Mouse (Mus musculus): ENCODE measurements around the gene Pxylp1. TPM values are rescaled to one million over a fixed set of nuclear protein-coding genes. Genes with fewer than 3 reads are reported as not detected.

The Pxylp1 gene
- polyA plus RNA-seq, 1 experiment from 2014 or later: 2.1 TPM

DNA sequence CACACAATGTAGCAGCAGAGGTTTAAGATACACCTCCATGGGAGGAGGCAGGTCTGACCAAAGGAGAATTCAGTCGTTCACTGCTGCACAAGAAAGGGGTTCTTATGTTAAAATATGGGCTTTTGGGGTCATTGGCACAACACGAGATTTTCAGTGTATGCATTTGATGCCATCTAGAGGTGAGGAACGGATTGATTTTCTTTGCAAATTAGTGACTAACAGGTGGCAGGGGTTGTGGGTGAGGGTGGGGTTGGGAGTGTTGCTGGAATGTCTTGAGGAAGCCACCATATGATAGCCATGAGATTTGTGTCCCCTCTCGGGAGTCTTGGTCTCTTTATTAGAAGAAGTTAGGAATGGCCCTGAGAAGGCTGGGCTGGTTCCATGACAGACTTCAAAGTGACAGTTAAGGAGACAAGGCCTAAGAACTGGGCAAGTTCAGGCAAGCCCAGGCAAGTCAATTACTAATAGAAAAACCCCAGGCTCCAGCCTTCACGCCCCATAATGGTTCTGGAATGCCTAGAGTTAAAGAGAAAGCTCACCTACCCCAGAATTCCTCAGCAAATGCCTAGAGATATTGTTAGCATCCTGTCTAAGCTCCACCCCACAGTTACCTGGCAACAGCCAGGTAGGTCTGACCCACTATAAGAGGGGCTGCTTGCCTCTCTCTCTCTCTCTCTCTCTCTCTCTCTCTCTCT lies 92.2 kb downstream of the Pxylp1 start:
- no peaks in the 10 kb centered on the region for H3K27me3 ChIP-seq (replicated peaks)
- no peak overlapping the region for H3K27ac ChIP-seq
- no peak for ATAC-seq
- no peaks in the 10 kb centered on the region for H3K36me3 ChIP-seq
- no peak overlapping the region for H3K9ac ChIP-seq
- no peak overlapping the region for H3K4me3 ChIP-seq
- H3K4me1 ChIP-seq: peaks cover 6% of the 10 kb centered on the region; the same call in 1 of the 2 replicates
- 27% methylated on average over 5 of the region's 5 CpGs for WGBS (ENCODE audit: insufficient replicate concordance)
- H3K9me3 ChIP-seq (replicated peaks): no peaks in the 10 kb centered on the region
- no peak overlapping the region for H3K4me2 ChIP-seq

DNA sequence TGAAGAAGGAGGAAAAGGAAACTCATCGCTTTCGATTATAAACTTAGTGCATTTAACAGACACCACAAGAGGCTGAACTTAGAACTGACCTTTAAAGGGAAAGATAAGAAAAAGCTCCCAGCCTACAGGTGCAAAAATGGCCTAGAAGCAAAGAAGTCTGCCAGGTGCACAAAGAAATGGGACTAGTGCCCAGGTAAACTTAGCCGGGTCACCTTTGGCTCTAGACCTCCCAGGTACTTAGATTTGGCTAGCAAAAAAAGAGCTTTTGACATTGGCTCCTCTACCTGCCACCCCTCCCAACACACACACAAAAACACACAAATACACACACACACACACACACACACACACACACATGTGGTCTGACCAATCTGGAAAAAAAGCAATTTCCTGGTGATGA lies 95.2 kb downstream of the Pxylp1 start:
- no peaks in the 10 kb centered on the region for H3K9me3 ChIP-seq (replicated peaks)
- H3K4me2 ChIP-seq: no peak overlapping the region
- no peaks in the 10 kb centered on the region for H3K27me3 ChIP-seq (replicated peaks)
- H3K36me3 ChIP-seq: no peaks in the 10 kb centered on the region
- H3K27ac ChIP-seq: no peak overlapping the region
- H3K9ac ChIP-seq: no peak overlapping the region
- no peak overlapping the region for H3K4me3 ChIP-seq
- no peak for ATAC-seq
- peaks cover 9% of the 10 kb centered on the region; the same call in 1 of the 2 replicates for H3K4me1 ChIP-seq
- 82% methylated on average over 3 of the region's 3 CpGs for WGBS (ENCODE audit: insufficient replicate concordance)

DNA sequence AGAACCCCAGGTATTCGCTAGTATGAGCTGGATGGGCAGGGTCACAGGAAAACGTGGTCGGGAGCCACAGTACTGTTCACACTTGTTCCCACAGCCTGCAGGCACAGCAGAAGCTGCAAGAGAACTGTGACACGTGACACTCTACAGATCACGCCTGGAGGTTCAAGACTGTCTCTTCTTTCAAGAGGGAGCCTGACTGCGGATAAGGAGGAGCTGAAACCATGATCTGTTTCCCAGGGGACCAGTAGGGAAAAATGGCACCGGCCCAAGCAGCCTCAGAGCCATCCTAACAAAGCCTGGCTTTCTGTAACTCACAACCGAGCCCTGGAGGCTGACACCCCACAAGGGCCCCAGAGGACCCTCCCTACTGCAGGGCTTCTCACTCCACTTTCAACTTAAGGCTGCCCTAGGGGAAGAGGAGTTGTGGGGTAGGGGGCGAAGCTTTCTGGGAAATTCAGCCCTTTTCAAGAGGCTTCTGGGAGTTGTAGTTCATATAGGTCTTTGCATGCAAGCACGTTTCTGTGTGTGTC lies 97.0 kb downstream of the Pxylp1 start:
- peak overlapping the region; percentile 38 for H3K4me3 ChIP-seq
- H3K27me3 ChIP-seq (replicated peaks): no peaks in the 10 kb centered on the region
- H3K36me3 ChIP-seq: no peaks in the 10 kb centered on the region
- no peak overlapping the region for H3K27ac ChIP-seq
- no peaks in the 10 kb centered on the region for H3K9me3 ChIP-seq (replicated peaks)
- H3K4me1 ChIP-seq: peaks cover 9% of the 10 kb centered on the region; the same call in 1 of the 2 replicates
- WGBS (ENCODE audit: insufficient replicate concordance): 15% methylated on average over 9 of the region's 10 CpGs
- peak overlapping the region; percentile 60 for H3K4me2 ChIP-seq
- H3K9ac ChIP-seq: peak overlapping the region; percentile 40
- ATAC-seq: peak; percentile 49; the same call in 1 of the 2 replicates

DNA sequence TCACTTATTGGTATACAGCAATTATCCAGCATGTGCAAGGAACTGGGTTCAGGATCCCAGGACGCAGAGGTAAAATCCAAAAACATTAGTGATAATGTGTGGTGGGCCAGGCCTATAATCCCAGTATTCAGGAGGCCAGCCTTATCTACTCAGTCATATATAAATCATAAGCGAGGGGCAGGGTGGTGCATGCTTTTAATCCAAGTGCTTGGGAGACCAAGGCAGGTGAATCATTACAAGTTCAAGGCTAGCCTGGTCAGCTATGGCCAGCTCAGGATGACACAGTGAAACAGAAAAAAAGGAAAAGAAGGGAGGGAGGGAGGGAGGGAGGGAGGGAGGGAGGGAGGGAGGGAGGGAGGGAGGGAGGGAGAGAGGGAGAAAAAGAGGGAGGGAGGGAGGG lies 97.9 kb downstream of the Pxylp1 start:
- Histone ChIP-seq H3K9ac (no peak overlapping the region), H3K27ac (no peak overlapping the region), H3K36me3 (no peaks in the 10 kb centered on the region), H3K27me3 (replicated peaks) (no peaks in the 10 kb centered on the region), H3K4me2 (no peak overlapping the region), H3K9me3 (replicated peaks) (no peaks in the 10 kb centered on the region), H3K4me3 (no peak overlapping the region), H3K4me1 (peaks cover 9% of the 10 kb centered on the region; the same call in 1 of the 2 replicates)
- no peak for ATAC-seq
- whole genome bisulfite sequencing (ENCODE audit: insufficient replicate concordance): 70% methylated on average over 2 of the region's 2 CpGs

DNA sequence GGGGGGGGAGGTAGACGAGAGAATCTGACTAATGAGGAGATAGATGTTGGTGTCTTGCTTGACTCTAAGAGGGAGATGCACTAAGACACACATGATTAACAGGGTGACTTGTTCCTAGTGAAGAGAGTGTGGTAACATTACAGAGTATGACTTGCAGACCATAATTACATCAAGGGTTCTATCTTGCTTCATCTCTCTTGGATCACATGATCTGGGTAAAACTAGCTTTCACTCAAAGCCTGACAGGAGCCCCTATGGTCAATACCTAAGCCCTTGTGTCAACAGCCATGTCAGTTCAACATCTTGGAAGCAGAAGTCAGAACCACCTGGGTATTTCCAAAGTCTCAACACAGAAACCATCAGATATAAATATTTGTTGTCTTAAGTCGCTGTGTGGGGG lies 99.9 kb downstream of the Pxylp1 start:
- no peaks in the 10 kb centered on the region for H3K36me3 ChIP-seq
- ATAC-seq: no peak
- H3K9ac ChIP-seq: no peak overlapping the region
- no peak overlapping the region for H3K4me2 ChIP-seq
- H3K27ac ChIP-seq: no peak overlapping the region
- no peaks in the 10 kb centered on the region for H3K9me3 ChIP-seq (replicated peaks)
- 62% methylated on average over 2 of the region's 2 CpGs for WGBS (ENCODE audit: insufficient replicate concordance)
- peaks cover 9% of the 10 kb centered on the region; the same call in 1 of the 2 replicates for H3K4me1 ChIP-seq
- H3K27me3 ChIP-seq (replicated peaks): no peaks in the 10 kb centered on the region
- H3K4me3 ChIP-seq: no peak overlapping the region

DNA sequence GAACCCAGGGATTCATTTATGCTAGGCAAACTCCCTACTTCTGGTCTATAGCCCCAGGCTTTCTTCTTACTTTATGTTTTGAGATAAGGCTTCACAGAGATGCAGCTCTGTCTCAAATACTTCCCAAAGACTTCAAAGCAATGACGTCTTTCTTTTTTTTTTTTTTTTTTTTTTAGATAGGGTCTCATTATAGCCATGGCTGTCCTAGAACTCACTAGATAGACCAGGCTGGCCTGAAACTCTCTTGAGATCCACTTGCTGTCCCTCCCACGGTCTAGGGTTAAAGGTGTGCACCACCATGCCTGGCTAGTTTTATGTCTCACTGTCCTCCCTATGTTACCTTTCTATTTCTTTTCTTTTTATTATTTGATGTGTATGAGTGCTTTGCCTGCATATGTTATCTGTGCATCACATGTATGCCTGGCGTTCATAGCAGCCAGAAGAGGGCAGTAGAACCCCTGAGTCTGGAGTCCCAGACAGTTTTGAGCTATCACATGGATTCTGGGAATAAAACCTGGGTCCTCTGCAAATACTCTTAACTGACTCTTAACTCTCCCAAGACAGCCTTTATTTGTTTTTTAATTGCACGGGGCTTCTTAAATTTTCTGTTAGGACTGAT lies 102.0 kb downstream of the Pxylp1 start:
- WGBS (ENCODE audit: insufficient replicate concordance): 27% methylated on average over 4 of the region's 4 CpGs
- H3K36me3 ChIP-seq: no peaks in the 10 kb centered on the region
- no peak overlapping the region for H3K9ac ChIP-seq
- no peaks in the 10 kb centered on the region for H3K9me3 ChIP-seq (replicated peaks)
- no peak overlapping the region for H3K4me3 ChIP-seq
- no peak overlapping the region for H3K27ac ChIP-seq
- H3K4me2 ChIP-seq: no peak overlapping the region
- H3K27me3 ChIP-seq (replicated peaks): no peaks in the 10 kb centered on the region
- no peak for ATAC-seq
- H3K4me1 ChIP-seq: peaks cover 14% of the 10 kb centered on the region; the same call in 1 of the 2 replicates

DNA sequence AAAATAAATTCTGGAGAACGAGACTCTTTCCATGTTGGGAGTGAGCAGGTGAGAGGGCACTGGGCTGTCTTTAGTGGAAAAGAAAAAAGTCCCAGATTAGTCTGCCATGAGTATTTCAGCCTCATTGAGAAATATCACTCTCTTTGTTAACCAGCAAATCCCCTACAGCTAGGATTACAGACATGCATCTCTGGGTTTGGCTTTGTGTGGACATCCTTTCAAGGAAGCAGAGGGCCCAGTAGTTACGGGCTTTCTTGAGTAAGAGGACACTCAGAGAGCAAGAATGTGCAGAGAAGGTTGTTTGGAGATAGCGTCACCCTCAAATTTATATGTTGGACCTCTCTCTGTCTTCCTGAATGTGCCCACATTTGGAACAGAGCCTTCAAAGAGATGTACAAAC lies 102.6 kb downstream of the Pxylp1 start:
- no peak overlapping the region for H3K4me2 ChIP-seq
- H3K36me3 ChIP-seq: no peaks in the 10 kb centered on the region
- 61% methylated on average over 3 of the region's 3 CpGs for WGBS (ENCODE audit: insufficient replicate concordance)
- no peak overlapping the region for H3K9ac ChIP-seq
- no peaks in the 10 kb centered on the region for H3K27me3 ChIP-seq (replicated peaks)
- no peaks in the 10 kb centered on the region for H3K9me3 ChIP-seq (replicated peaks)
- ATAC-seq: no peak
- peaks cover 13% of the 10 kb centered on the region; the same call in 1 of the 2 replicates for H3K4me1 ChIP-seq
- H3K27ac ChIP-seq: no peak overlapping the region
- no peak overlapping the region for H3K4me3 ChIP-seq

DNA sequence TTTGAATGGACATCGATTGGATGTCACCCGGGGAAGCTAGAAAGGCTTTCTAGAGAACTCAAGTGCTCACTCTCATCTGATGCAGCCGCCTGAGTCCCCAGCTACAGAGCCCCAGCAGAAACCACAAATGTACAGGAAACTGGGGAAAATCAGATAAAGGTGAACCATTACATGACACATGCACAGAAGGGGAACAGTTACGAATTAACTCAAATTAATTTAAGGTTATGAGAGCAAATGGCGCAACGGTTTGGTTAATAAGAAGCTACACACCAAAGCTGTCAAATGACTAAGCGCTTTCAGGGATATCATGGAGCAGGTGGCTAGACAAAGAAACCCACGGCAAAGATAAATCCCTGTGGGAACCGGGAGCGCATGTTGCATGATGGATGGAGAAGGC lies 104.7 kb downstream of the Pxylp1 start:
- H3K4me2 ChIP-seq: no peak overlapping the region
- no peak overlapping the region for H3K9ac ChIP-seq
- H3K4me3 ChIP-seq: no peak overlapping the region
- WGBS (ENCODE audit: insufficient replicate concordance): 43% methylated on average over 10 of the region's 10 CpGs
- peaks cover 13% of the 10 kb centered on the region; the same call in 1 of the 2 replicates for H3K4me1 ChIP-seq
- ATAC-seq: no peak
- H3K9me3 ChIP-seq (replicated peaks): no peaks in the 10 kb centered on the region
- no peaks in the 10 kb centered on the region for H3K36me3 ChIP-seq
- no peak overlapping the region for H3K27ac ChIP-seq
- H3K27me3 ChIP-seq (replicated peaks): no peaks in the 10 kb centered on the region

DNA sequence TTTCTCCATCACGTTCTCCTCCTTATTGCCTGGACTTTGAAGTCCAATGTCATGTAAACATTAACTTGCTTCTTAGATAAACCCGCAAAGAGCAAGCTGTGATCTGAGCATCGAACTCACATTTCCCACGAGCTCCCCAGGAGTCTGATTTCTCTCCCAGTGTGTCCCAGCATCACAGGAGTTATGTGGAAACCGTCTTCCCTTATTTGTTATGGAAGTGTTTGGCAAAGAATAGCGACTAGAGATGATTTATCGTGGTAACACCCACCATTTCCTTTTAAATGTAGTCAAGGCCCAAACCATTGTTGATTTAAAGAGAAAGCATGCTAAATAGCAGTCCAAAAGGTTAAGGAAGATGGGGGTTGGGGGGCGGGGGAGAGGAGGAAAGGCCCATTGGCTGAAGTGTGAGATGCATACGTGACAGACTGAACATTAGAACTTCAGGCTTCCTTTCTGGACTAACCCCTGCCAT lies 106.6 kb downstream of the Pxylp1 start:
- Histone ChIP-seq H3K4me2 (no peak overlapping the region), H3K4me1 (peaks cover 13% of the 10 kb centered on the region; the same call in 1 of the 2 replicates), H3K9me3 (replicated peaks) (no peaks in the 10 kb centered on the region), H3K9ac (no peak overlapping the region), H3K27me3 (replicated peaks) (no peaks in the 10 kb centered on the region), H3K36me3 (no peaks in the 10 kb centered on the region), H3K27ac (no peak overlapping the region), H3K4me3 (no peak overlapping the region)
- no peak for ATAC-seq
- WGBS (ENCODE audit: insufficient replicate concordance): 44% methylated on average over 9 of the region's 9 CpGs

DNA sequence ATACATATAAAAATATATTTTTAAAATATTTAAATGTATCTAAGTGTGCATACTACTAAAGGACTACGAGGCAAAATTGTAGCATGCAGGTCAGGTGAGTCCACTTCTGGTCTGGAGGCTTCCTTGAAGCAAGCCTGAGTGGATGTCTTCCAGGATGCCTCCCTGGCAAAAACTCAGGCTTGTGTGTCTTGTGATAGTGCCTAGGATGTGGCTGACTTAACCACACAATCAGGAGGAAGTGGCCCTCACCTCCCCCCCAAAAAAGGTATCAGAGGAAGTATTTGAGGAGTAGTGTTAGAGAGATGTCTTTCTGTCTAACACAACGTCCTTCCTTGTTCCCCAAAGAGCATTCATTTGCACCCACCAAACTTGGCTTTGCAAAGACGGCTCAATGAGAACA lies 107.3 kb downstream of the Pxylp1 start:
- H3K9ac ChIP-seq: no peak overlapping the region
- H3K36me3 ChIP-seq: no peaks in the 10 kb centered on the region
- no peaks in the 10 kb centered on the region for H3K9me3 ChIP-seq (replicated peaks)
- no peak for ATAC-seq
- WGBS (ENCODE audit: insufficient replicate concordance): 22% methylated on average over 3 of the region's 3 CpGs
- H3K27me3 ChIP-seq (replicated peaks): no peaks in the 10 kb centered on the region
- H3K27ac ChIP-seq: no peak overlapping the region
- H3K4me3 ChIP-seq: no peak overlapping the region
- H3K4me1 ChIP-seq: peaks cover 13% of the 10 kb centered on the region; the same call in 1 of the 2 replicates
- no peak overlapping the region for H3K4me2 ChIP-seq

DNA sequence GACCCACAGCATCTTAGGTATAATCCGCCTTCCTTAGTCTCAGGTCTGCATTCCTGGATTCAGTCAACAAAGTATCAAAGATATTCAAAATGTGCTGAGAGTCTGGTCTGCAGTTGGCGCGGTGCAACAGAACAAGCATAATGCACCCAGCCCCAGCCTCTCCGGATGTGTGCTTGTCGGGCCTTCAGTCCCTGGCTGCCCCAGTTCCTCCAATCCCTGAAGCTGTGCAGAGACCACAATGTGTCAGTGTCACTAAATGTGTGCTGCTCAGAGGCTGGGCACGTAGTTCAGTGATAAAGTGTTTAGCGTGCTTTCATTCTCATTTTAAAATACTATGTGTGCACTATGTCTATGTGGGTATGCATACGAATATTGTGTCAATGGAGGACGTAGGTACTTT lies 108.8 kb downstream of the Pxylp1 start:
- no peak overlapping the region for H3K27ac ChIP-seq
- peaks cover 13% of the 10 kb centered on the region; the same call in 1 of the 2 replicates for H3K4me1 ChIP-seq
- H3K9ac ChIP-seq: no peak overlapping the region
- no peaks in the 10 kb centered on the region for H3K36me3 ChIP-seq
- no peaks in the 10 kb centered on the region for H3K9me3 ChIP-seq (replicated peaks)
- H3K4me3 ChIP-seq: no peak overlapping the region
- H3K4me2 ChIP-seq: no peak overlapping the region
- WGBS (ENCODE audit: insufficient replicate concordance): 62% methylated on average over 9 of the region's 9 CpGs
- no peak for ATAC-seq
- no peaks in the 10 kb centered on the region for H3K27me3 ChIP-seq (replicated peaks)

DNA sequence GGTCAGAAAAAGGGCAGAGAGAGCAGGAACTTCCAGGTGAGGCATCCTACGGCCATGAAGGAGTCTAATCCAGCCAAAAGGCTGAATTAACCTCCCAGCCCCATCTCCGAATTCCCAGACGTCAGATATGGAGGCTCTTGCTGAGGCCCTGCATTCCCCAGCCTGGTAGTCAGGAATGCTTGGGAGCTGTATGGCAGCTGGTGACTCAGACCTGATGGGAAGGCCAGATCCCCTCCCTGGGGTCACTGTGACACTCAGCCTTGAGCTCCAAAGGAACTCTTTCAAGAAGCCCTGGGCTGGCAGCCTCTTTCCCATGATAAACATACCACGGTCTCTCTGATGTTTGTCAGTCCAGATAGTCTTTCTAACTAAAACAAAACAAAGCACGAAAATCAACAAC lies 109.2 kb downstream of the Pxylp1 start:
- H3K9me3 ChIP-seq (replicated peaks): no peaks in the 10 kb centered on the region
- H3K9ac ChIP-seq: no peak overlapping the region
- no peaks in the 10 kb centered on the region for H3K27me3 ChIP-seq (replicated peaks)
- peaks cover 13% of the 10 kb centered on the region; the same call in 1 of the 2 replicates for H3K4me1 ChIP-seq
- no peaks in the 10 kb centered on the region for H3K36me3 ChIP-seq
- H3K27ac ChIP-seq: no peak overlapping the region
- H3K4me2 ChIP-seq: no peak overlapping the region
- WGBS (ENCODE audit: insufficient replicate concordance): 56% methylated on average over 5 of the region's 5 CpGs
- no peak for ATAC-seq
- H3K4me3 ChIP-seq: no peak overlapping the region
